9 mouse cellular contexts compared by ENCODE assay signal in genomic region chr9:95750746-95751145, GRCm38 (mm10). TPM values are rescaled to one million over a fixed set of nuclear protein-coding genes. Genes with fewer than 3 reads are reported as not detected.
DNase-seq lines count a peak whose midpoint lies in the region; ATAC-seq lines count a peak whose summit lies in the region.
"Had no signal": no experiment of that assay in that cellular context is flagged by ENCODE, and none has a peak within 500 bp of the region (broad histone marks: within the 10 kb centered on the region; RNA-seq: fewer than 3 reads in every experiment).

No protein-coding gene starts in this region.

- no peak for DNase-seq in heart, postnatal 14 days
- peak; percentile 30 for DNase-seq in brain, adult 2 months (ENCODE audit: low read depth, low spot score)
- DNase-seq in midbrain, embryonic 11.5 days (ENCODE audit: low spot score, missing footprints), result no peak
- no peak for DNase-seq in adrenal gland, adult 18-20 months (ENCODE audit: low spot score in 2 of 2)
- no peak for DNase-seq in gastrocnemius, postnatal 14 days
- no peak for DNase-seq in spleen, adult 18-20 months

- no peaks in the 10 kb centered on the region for H3K9me3 ChIP-seq in heart, embryonic 12.5 days (replicated peaks)
- no peaks in the 10 kb centered on the region for H3K9me3 ChIP-seq in hindbrain, embryonic 12.5 days (replicated peaks)
- H3K9me3 ChIP-seq in midbrain, embryonic 11.5 days (ENCODE audit: control insufficient read depth, low read length), result no peaks in the 10 kb centered on the region

- no peak for ATAC-seq in heart, embryonic 12.5 days (ENCODE audit: insufficient number of reproducible peaks, low FRiP score)
- no peak for ATAC-seq in hindbrain, embryonic 12.5 days (ENCODE audit: low FRiP score)
- no peak for ATAC-seq in midbrain, embryonic 11.5 days (ENCODE audit: low FRiP score)

- H3K27ac ChIP-seq in heart, embryonic 12.5 days (ENCODE audit: poor library complexity, severe bottlenecking), result no peak overlapping the region
- H3K27ac ChIP-seq in hindbrain, embryonic 12.5 days, result no peak overlapping the region
- no peak overlapping the region for H3K27ac ChIP-seq in midbrain, embryonic 11.5 days (ENCODE audit: low read depth, low read length)

- H3K9ac ChIP-seq in heart, embryonic 12.5 days, result no peak overlapping the region
- H3K9ac ChIP-seq in hindbrain, embryonic 12.5 days, result no peak overlapping the region; the same call in 1 of the 2 replicates
- no peak overlapping the region for H3K9ac ChIP-seq in midbrain, embryonic 11.5 days (ENCODE audit: low read length)

- 42% methylated on average over 9 of the region's 9 CpGs for WGBS in heart, embryonic 12.5 days
- 49% methylated on average over 9 of the region's 9 CpGs for WGBS in hindbrain, embryonic 12.5 days
- WGBS in midbrain, embryonic 11.5 days, result 46% methylated on average over 9 of the region's 9 CpGs

- H3K27me3 ChIP-seq in heart, embryonic 12.5 days (replicated peaks), result 0 out of 2 replicates have a peak, but pooled peaks cover 8% of the 10 kb centered on the region
- peaks cover 7% of the 10 kb centered on the region; the same call in 1 of the 2 replicates for H3K27me3 ChIP-seq in hindbrain, embryonic 12.5 days
- H3K27me3 ChIP-seq in midbrain, embryonic 11.5 days (ENCODE audit: control insufficient read depth, insufficient read depth, low read length), result peaks cover 4% of the 10 kb centered on the region; the same call in 1 of the 2 replicates
- H3K27me3 ChIP-seq: CH12.LX had no signal

- intact Hi-C loops in heart, postnatal 14 days (cut with DNase I), result no loop called here
- intact Hi-C loops in gastrocnemius, postnatal 14 days (cut with DNase I; ENCODE audit: low total_unique reads), result no loop called here

- peaks cover 8% of the 10 kb centered on the region; the same call in 1 of the 2 replicates for H3K4me1 ChIP-seq in heart, embryonic 12.5 days (replicated peaks)
- H3K4me1 ChIP-seq in hindbrain, embryonic 12.5 days, result no peaks in the 10 kb centered on the region
- H3K4me1 ChIP-seq in midbrain, embryonic 11.5 days (ENCODE audit: control insufficient read depth, insufficient read depth, low read length), result peaks cover 5% of the 10 kb centered on the region

- H3K4me2 ChIP-seq in heart, embryonic 12.5 days, result no peak overlapping the region
- peak overlapping the region; percentile 76 for H3K4me2 ChIP-seq in hindbrain, embryonic 12.5 days (replicated peaks)
- peak overlapping the region; percentile 88 for H3K4me2 ChIP-seq in midbrain, embryonic 11.5 days

- H3K36me3 ChIP-seq in heart, embryonic 12.5 days, result no peaks in the 10 kb centered on the region
- H3K36me3 ChIP-seq in hindbrain, embryonic 12.5 days, result no peaks in the 10 kb centered on the region
- H3K36me3 ChIP-seq in midbrain, embryonic 11.5 days (ENCODE audit: control insufficient read depth, insufficient read depth, low read length), result no peaks in the 10 kb centered on the region

- peak overlapping the region; percentile 82; the same call in 1 of the 2 replicates for H3K4me3 ChIP-seq in heart, embryonic 12.5 days
- H3K4me3 ChIP-seq in hindbrain, embryonic 12.5 days, result peak overlapping the region; percentile 92
- H3K4me3 ChIP-seq in midbrain, embryonic 11.5 days (ENCODE audit: low read depth, low read length), result no peak overlapping the region

RNA-seq across cellular contexts. Expression of gene Trpc1, which starts 0.6 kb away (rescaled TPM):
- polyA plus RNA-seq in heart, embryonic 12.5 days (2016; fragmentation: Nextera tagmentation; extraction: Ambion mirVana), result 2.1 and 3.8 TPM in 2 replicates
- 1 to 10 TPM; 6.7 to 8.6 TPM for total RNA-seq in heart, postnatal 14 days (2021)
- polyA plus RNA-seq in hindbrain, embryonic 12.5 days (2016; fragmentation: Nextera tagmentation; extraction: Ambion mirVana), result 5.5 and 5.9 TPM in 2 replicates
- polyA plus RNA-seq in midbrain, embryonic 11.5 days (2014; fragmentation: Nextera tagmentation; extraction: Ambion mirVana), result 2.8 and 3.1 TPM in 2 replicates
- 1 to 10 TPM; 4.3 to 4.6 TPM for total RNA-seq in adrenal gland, adult 18-20 months (2021)
- total RNA-seq in gastrocnemius, postnatal 14 days (2021), result 1 to 10 TPM; 1.2 to 1.3 TPM
- total RNA-seq: CH12.LX had no signal
